Mouse (Mus musculus) forebrain, embryonic 13.5 days (tissue): ENCODE measurements at regions not wholly inside any gene's neighbourhood (a gene's known extent, or its start where the extent isn't known, plus 50 kb on each side); places are given as distances from the start of the nearest gene placed in this dataset.
A peak's percentile ranks its signal among the peaks of the same experiment; 100 is the strongest.

Experiments
- ATAC-seq: fragments of 200-750 bp; cut with Nextera tagmentation; 2 replicates; pipeline ENCODE4 v1.8.0; 2017
- H3K27ac ChIP-seq: fragments of 300-500 bp; sonication (generic); 2 replicates; pipeline ENCODE4 v1.5.1; 2015; ENCODE audit warnings: inconsistent platforms, mild to moderate bottlenecking, moderate library complexity
- H3K27me3 ChIP-seq: fragments of 300-500 bp; sonication (generic); 2 replicates; pipeline ENCODE4 v1.6.1; 2015; ENCODE audit warnings: mild to moderate bottlenecking, inconsistent platforms
- H3K36me3 ChIP-seq: fragments of 300-500 bp; sonication (generic); 2 replicates; pipeline ENCODE4 v1.6.1; 2015; ENCODE audit warnings: mild to moderate bottlenecking, inconsistent platforms; ENCODE audit not compliant: poor library complexity, severe bottlenecking
- H3K4me1 ChIP-seq: fragments of 300-500 bp; sonication (generic); 2 replicates; pipeline ENCODE4 v1.6.1; 2015; ENCODE audit warnings: inconsistent platforms
- H3K4me2 ChIP-seq: fragments of 300-500 bp; sonication (generic); 2 replicates; pipeline ENCODE4 v1.6.1; 2015; ENCODE audit warnings: inconsistent platforms, mild to moderate bottlenecking, moderate library complexity
- H3K4me3 ChIP-seq: fragments of 300-500 bp; sonication (generic); 2 replicates; pipeline ENCODE4 v1.5.1; 2015; ENCODE audit warnings: mild to moderate bottlenecking, inconsistent platforms
- H3K9ac ChIP-seq: fragments of 300-500 bp; sonication (generic); 2 replicates; pipeline ENCODE4 v1.6.1; 2015; ENCODE audit warnings: mild to moderate bottlenecking, inconsistent platforms
- H3K9me3 ChIP-seq: fragments of 300-500 bp; sonication (generic); replicated peaks from 2 replicates; pipeline ENCODE4 v1.6.1; 2016; ENCODE audit warnings: inconsistent platforms
- WGBS: fragments of 180-500 bp; shearing (Covaris S2); methylation state at CpG from one replicate; pipeline ENCODE4 v1.1.7; 2015; 5-methylcytosine and 5-hydroxymethylcytosine counted together

DNA sequence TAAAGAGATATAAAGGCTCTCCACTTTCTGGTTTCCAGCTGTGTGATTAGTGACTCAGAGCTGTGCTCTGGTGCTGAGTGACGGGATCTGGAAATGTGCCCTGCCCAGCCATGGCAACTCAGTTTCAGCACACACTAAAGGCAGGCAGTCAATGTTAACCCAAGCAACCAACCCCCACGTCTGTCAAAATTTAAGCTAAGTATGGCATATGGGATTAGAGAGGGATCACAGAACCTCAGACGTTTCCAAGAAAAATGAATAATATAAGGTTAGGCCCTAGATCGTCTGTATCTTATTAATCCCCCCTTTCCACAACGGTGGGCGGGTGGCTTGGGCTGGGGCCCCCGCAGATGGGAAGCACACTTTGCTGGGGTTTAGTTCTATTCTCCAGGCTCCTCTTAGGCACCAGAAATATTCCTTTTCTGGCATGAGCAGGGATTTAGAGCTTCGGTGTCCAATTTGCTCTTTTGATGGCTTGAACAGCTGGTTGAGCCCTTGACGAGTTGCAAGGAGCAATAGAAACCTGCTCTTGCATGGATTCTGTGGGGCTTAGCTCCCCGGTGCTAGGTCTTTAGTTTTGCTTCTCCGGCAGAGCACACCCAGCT lies 311.2 kb downstream of the Pten start:
- no peak overlapping the region for H3K4me2 ChIP-seq
- no peak overlapping the region for H3K4me3 ChIP-seq
- H3K9ac ChIP-seq = no peak overlapping the region
- H3K4me1 ChIP-seq = no peaks in the 10 kb centered on the region
- 72% methylated on average over 11 of the region's 11 CpGs for WGBS
- no peaks in the 10 kb centered on the region for H3K36me3 ChIP-seq
- no peak overlapping the region for H3K27ac ChIP-seq
- no peaks in the 10 kb centered on the region for H3K27me3 ChIP-seq
- H3K9me3 ChIP-seq = no peaks in the 10 kb centered on the region
- no peak for ATAC-seq

DNA sequence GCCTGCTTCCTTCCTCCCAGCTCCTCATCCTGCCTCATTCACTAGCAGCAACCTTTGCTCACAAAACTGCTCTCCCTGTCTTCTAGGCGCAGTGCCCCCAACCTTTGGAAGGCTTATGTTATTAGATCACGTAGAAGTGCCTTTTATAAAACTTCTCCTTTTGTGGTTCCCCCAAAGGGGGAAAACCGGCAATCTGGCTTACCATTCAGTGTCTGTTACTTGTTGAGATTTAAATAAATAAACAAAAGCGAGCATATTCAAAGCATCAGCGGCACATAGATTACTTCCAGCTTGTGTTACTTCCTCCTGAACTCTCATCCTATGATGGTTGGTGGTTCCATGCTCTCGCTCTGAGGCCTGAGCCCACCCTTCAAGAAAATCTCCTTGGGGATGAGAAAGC lies 312.5 kb downstream of the Pten start:
- no peaks in the 10 kb centered on the region for H3K9me3 ChIP-seq
- no peak overlapping the region for H3K4me2 ChIP-seq
- WGBS = 73% methylated on average over 6 of the region's 6 CpGs
- H3K4me3 ChIP-seq = no peak overlapping the region
- no peak overlapping the region for H3K9ac ChIP-seq
- no peaks in the 10 kb centered on the region for H3K36me3 ChIP-seq
- H3K27ac ChIP-seq = no peak overlapping the region
- H3K4me1 ChIP-seq = no peaks in the 10 kb centered on the region
- no peaks in the 10 kb centered on the region for H3K27me3 ChIP-seq
- no peak for ATAC-seq

DNA sequence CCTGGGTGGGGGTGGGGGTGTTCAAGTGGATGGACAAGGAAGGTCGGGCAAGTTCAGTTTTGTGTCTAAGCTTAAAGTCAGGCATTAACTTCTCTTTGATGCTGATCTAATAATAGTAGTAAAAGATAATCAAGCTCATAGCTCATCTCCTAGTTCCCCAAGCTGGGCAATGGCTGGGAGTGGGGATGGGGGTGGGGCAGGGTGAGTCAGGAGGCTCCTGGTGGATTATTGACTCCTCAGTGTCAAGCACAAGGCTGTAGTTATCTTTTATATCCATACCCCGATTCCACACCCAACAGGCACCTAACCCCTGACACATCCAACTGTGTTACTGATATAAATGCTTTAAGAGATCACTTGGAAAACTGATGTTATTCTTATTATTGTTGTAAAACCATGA lies 315.0 kb downstream of the Pten start:
- H3K9ac ChIP-seq = no peak overlapping the region
- H3K27me3 ChIP-seq = no peaks in the 10 kb centered on the region
- H3K4me2 ChIP-seq = no peak overlapping the region
- no peak overlapping the region for H3K4me3 ChIP-seq
- H3K9me3 ChIP-seq = no peaks in the 10 kb centered on the region
- 91% methylated on average over 2 of the region's 2 CpGs for WGBS
- no peaks in the 10 kb centered on the region for H3K4me1 ChIP-seq
- no peak for ATAC-seq
- no peak overlapping the region for H3K27ac ChIP-seq
- no peaks in the 10 kb centered on the region for H3K36me3 ChIP-seq

DNA sequence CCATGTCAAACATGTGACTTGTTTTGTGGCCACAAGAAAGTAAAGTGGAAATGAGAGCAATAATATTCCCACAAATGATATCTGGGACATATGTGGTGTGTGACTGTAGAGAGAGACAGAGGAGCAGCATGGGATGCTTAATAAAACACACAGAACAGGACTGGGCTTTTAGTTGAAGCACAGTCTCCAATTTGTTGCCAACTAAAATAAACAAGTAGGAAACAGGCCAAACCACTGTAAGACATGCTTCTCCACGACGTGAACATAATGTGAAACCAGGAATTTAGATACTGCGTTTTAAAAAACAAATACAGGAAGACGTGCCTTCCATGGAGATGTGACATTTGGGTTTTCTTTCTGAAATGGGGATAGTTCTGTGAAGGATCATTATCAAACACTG lies 317.2 kb downstream of the Rnls start:
- Histone ChIP-seq H3K36me3 (no peaks in the 10 kb centered on the region), H3K4me3 (no peak overlapping the region), H3K4me2 (no peak overlapping the region), H3K27ac (no peak overlapping the region), H3K4me1 (no peaks in the 10 kb centered on the region), H3K9me3 (no peaks in the 10 kb centered on the region), H3K9ac (no peak overlapping the region), H3K27me3 (no peaks in the 10 kb centered on the region)
- 87% methylated on average over 4 of the region's 4 CpGs for WGBS
- ATAC-seq = no peak

DNA sequence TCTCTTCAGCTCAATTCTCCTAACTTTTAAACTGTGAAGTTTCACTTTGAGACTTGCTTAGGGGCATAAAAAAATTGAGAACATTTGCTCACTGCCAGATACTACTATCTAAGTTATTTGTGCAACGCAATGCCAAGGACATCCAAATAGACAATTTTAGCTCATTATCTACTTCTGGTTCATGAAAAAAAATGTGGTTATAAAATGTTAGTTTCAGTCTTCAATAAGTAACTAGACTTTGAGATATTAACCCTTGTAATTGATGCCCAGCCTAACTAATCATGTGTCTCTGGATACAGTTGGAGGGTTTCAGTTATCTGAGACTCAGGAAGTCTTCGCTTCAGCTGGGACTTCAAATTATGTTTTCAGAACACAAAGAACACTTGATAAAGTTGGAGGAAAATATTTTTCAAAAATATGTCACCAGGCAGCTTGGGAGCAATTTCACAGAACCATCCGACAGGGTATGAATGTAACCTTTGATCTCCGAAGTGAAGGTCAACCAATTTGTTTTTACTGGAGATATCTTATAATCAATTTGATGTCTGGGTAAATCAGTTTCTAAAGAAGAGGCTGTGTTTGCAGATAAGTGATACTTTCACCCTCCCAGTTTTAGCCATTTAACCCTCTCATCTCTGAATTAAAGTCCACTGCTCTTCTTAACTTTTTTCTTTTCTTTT lies 313.3 kb downstream of the Rnls start:
- Histone ChIP-seq H3K9me3 (no peaks in the 10 kb centered on the region), H3K36me3 (no peaks in the 10 kb centered on the region), H3K9ac (no peak overlapping the region), H3K4me1 (no peaks in the 10 kb centered on the region), H3K4me2 (no peak overlapping the region), H3K4me3 (no peak overlapping the region), H3K27me3 (no peaks in the 10 kb centered on the region), H3K27ac (no peak overlapping the region)
- WGBS = 93% methylated on average over 4 of the region's 4 CpGs
- ATAC-seq = no peak

DNA sequence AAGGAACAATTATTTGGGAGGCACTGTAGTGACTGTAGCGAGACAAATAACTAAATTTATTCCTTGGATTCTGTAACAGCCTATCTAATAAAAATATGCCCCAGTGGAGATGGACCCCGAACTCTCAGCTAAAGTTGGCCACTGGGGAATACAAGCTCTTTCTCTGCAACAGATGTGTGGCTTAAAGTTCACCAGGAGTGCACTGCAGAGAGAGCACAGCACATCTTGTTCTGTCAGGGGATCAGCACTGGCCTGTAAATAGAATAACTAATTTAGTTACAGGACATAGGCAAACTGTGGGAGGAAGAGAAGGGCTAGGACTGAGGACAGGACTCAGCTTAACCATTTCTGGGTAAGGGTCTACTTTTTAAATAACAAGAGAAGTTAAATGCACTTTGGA lies 312.1 kb downstream of the Rnls start:
- WGBS = 73% methylated on average over 2 of the region's 2 CpGs
- Histone ChIP-seq H3K27me3 (no peaks in the 10 kb centered on the region), H3K36me3 (no peaks in the 10 kb centered on the region), H3K9me3 (no peaks in the 10 kb centered on the region), H3K9ac (no peak overlapping the region), H3K4me3 (no peak overlapping the region), H3K27ac (no peak overlapping the region), H3K4me2 (no peak overlapping the region), H3K4me1 (no peaks in the 10 kb centered on the region)
- ATAC-seq = no peak

DNA sequence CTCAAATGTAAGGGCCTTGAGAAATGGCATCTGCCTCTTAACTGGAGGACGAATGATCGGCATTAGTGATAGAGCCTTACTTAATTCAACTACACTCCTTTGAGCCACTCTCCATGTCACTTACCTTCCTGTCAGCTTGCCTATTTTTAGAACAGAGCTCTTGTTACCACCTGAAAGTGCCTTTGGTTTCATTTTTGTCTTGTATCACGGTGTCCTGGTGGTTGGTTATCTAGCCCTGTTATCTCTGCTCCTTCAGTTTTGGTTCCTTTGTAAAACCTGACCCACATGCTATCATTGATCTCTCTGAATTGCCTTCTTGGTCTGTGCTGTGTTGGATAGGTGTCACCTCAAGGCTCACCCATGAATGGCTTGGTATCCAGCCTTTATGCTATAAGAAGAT lies 310.6 kb downstream of the Rnls start:
- Histone ChIP-seq H3K4me1 (no peaks in the 10 kb centered on the region), H3K4me3 (no peak overlapping the region), H3K4me2 (no peak overlapping the region), H3K9ac (no peak overlapping the region), H3K36me3 (no peaks in the 10 kb centered on the region), H3K27ac (no peak overlapping the region), H3K27me3 (no peaks in the 10 kb centered on the region), H3K9me3 (no peaks in the 10 kb centered on the region)
- 94% methylated on average over 3 of the region's 3 CpGs for WGBS
- ATAC-seq = no peak

DNA sequence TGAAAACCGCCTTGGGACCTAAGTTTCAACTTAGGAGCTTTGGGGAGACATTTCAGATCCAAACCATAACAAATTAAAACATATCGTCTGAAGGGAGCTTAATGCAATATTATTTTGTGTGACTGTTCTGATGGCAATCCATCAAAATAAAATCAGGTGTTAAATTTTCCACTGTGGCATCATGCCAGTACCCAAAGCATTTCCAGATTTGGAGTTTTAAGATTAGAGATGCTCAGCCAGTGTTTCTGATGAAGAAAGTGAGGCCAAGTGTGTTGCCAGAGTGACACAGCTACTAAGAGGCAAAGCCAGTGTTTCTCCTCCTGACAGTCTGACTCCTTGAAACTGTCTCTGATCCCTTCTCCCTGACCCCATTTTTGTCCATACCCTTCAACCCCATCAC lies 308.7 kb downstream of the Rnls start:
- WGBS = 83% methylated on average over 2 of the region's 2 CpGs
- Histone ChIP-seq H3K27ac (no peak overlapping the region), H3K36me3 (no peaks in the 10 kb centered on the region), H3K4me2 (no peak overlapping the region), H3K27me3 (no peaks in the 10 kb centered on the region), H3K4me3 (no peak overlapping the region), H3K4me1 (no peaks in the 10 kb centered on the region), H3K9ac (no peak overlapping the region), H3K9me3 (no peaks in the 10 kb centered on the region)
- no peak for ATAC-seq

DNA sequence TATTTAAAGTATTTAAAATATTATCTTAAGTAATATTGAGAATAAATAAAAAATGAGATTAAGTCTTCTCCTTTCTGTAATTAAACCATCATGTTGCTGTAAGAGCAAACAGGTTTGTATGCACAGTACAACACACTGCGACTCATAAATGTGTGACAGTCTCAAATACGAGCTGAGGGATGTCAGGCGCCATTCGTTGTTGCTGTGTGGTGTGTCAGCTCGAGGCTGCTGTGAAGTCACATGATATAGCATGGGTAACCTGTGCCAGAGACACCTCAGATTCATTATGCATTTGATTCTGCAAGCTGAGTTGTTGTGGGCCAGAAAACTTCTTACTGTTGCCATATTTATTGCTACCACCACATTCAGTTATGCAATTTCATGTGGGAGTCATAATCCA lies 307.4 kb downstream of the Rnls start:
- H3K4me2 ChIP-seq = no peak overlapping the region
- no peaks in the 10 kb centered on the region for H3K4me1 ChIP-seq
- ATAC-seq = peak; percentile 48; the same call in 1 of the 2 replicates
- H3K36me3 ChIP-seq = no peaks in the 10 kb centered on the region
- H3K9me3 ChIP-seq = no peaks in the 10 kb centered on the region
- 88% methylated on average over 5 of the region's 5 CpGs for WGBS
- no peak overlapping the region for H3K4me3 ChIP-seq
- no peaks in the 10 kb centered on the region for H3K27me3 ChIP-seq
- H3K27ac ChIP-seq = no peak overlapping the region
- H3K9ac ChIP-seq = no peak overlapping the region
